Comparison of ENCODE assay signal across 21 mouse cellular contexts in genomic region chr13:110006106-110006781, GRCm38 (mm10).
DNase-seq lines count a peak whose midpoint lies in the region; ATAC-seq and TF ChIP-seq lines count a peak whose summit lies in the region.
"Had no signal": no experiment of that assay in that cellular context is flagged by ENCODE, and none has a peak within 500 bp of the region (broad histone marks: within the 10 kb centered on the region; RNA-seq: fewer than 3 reads in every experiment).

No protein-coding gene starts in this region.

- H3K4me3 ChIP-seq in heart, embryonic 14.5 days (ENCODE audit: control insufficient read depth in 1 of 2, insufficient read depth in 1 of 2, low read depth in 1 of 2, low read length in 2 of 2), result no peak overlapping the region
- H3K4me3 ChIP-seq in E14TG2a.4 (replicated peaks; ENCODE audit: low read length), result peak overlapping the region; percentile 67
- no peak overlapping the region for H3K4me3 ChIP-seq in intestine, postnatal 0 days (ENCODE audit: low read depth, low read length)
- H3K4me3 ChIP-seq: erythroblast, embryonic 14.5 days; hindbrain, embryonic 10.5 days; limb, embryonic 15.5 days had no signal

- peaks cover 0 to 3% of the 10 kb centered on the region in 2 experiments; a peak in 1 of 4 replicates for H3K4me1 ChIP-seq in heart, embryonic 14.5 days (ENCODE audit: control insufficient read depth in 2 of 2, insufficient read depth in 2 of 2, low read length in 2 of 2)
- H3K4me1 ChIP-seq in E14TG2a.4 (replicated peaks; ENCODE audit: low read depth, low read length), result peaks cover 9% of the 10 kb centered on the region
- no peaks in the 10 kb centered on the region for H3K4me1 ChIP-seq in intestine, postnatal 0 days (replicated peaks; ENCODE audit: control insufficient read depth, insufficient read depth, low read length)

- H3K9ac ChIP-seq in heart, embryonic 14.5 days (ENCODE audit: low read length), result no peak overlapping the region
- no peak overlapping the region for H3K9ac ChIP-seq in intestine, postnatal 0 days (ENCODE audit: low read depth, low read length)
- H3K9ac ChIP-seq: forebrain, postnatal 0 days; limb, embryonic 15.5 days had no signal

- TF ChIP-seq CTCF in E14TG2a.4 (conservative IDR thresholded peaks at IDR 0.05; ENCODE audit: low read length), result no peak
- no peak for TF ChIP-seq CTCF in intestine, postnatal 0 days (IDR thresholded peaks at IDR 0.05; ENCODE audit: low read depth)

- no peak for ATAC-seq in heart, embryonic 14.5 days (ENCODE audit: insufficient number of reproducible peaks, insufficient read depth, low FRiP score, low read depth)
- 0 out of 2 replicates have a peak, but pooled peaks have one; percentile 25 for ATAC-seq in intestine, postnatal 0 days
- ATAC-seq: activated CD4-positive, CD25-positive, alpha-beta regulatory T cell, adult 4 months; forebrain, postnatal 0 days had no signal

- no peak overlapping the region for H3K27ac ChIP-seq in heart, embryonic 14.5 days (replicated peaks in 1 of 2; ENCODE audit: control insufficient read depth in 1 of 2, insufficient read depth in 1 of 2, low read depth in 2 of 2, low read length in 2 of 2)
- H3K27ac ChIP-seq in intestine, postnatal 0 days (ENCODE audit: low read depth, low read length), result no peak overlapping the region
- H3K27ac ChIP-seq: hindbrain, embryonic 10.5 days; limb, embryonic 15.5 days; stomach, postnatal 0 days had no signal

- no peaks in the 10 kb centered on the region for H3K9me3 ChIP-seq in heart, embryonic 14.5 days (ENCODE audit: control insufficient read depth, low read length)
- no peaks in the 10 kb centered on the region for H3K9me3 ChIP-seq in E14TG2a.4 (ENCODE audit: low read length)
- H3K9me3 ChIP-seq in intestine, postnatal 0 days (ENCODE audit: control insufficient read depth), result no peaks in the 10 kb centered on the region
- H3K9me3 ChIP-seq: hindbrain, embryonic 10.5 days; limb, embryonic 15.5 days had no signal

- intact Hi-C loops in left cerebral cortex, postnatal 4 days (cut with DNase I), result no loop called here

- H3K36me3 ChIP-seq in heart, embryonic 14.5 days (ENCODE audit: control insufficient read depth, insufficient read depth, low read length), result no peaks in the 10 kb centered on the region
- H3K36me3 ChIP-seq in E14TG2a.4 (ENCODE audit: insufficient read depth, low read length), result no peaks in the 10 kb centered on the region
- H3K36me3 ChIP-seq in intestine, postnatal 0 days (ENCODE audit: control insufficient read depth, insufficient read depth), result no peaks in the 10 kb centered on the region
- H3K36me3 ChIP-seq: hindbrain, embryonic 10.5 days; limb, embryonic 15.5 days had no signal

- 0 out of 2 replicates have a peak, but pooled peaks cover 6% of the 10 kb centered on the region for H3K27me3 ChIP-seq in heart, embryonic 14.5 days (ENCODE audit: control insufficient read depth, insufficient read depth, low read length)
- H3K27me3 ChIP-seq in E14TG2a.4 (ENCODE audit: insufficient read depth, low read length), result peaks cover 48% of the 10 kb centered on the region
- peaks cover 6% of the 10 kb centered on the region; the same call in 1 of the 2 replicates for H3K27me3 ChIP-seq in intestine, postnatal 0 days (replicated peaks; ENCODE audit: control insufficient read depth, insufficient read depth, low read length)
- H3K27me3 ChIP-seq: limb, embryonic 15.5 days had no signal

- 22% methylated on average over 21 of the region's 21 CpGs for WGBS in heart, embryonic 14.5 days
- 22% methylated on average over 21 of the region's 21 CpGs for WGBS in intestine, postnatal 0 days

- H3K4me2 ChIP-seq in heart, embryonic 14.5 days (ENCODE audit: low read length), result peak overlapping the region; percentile 39
- H3K4me2 ChIP-seq in intestine, postnatal 0 days (replicated peaks; ENCODE audit: low read depth), result no peak overlapping the region; the same call in 1 of the 2 replicates
- H3K4me2 ChIP-seq: limb, embryonic 15.5 days had no signal

- no peak for DNase-seq in heart, adult 11 months
- DNase-seq in R1 (ENCODE audit: low read depth, low spot score), result peak; percentile 35
- DNase-seq in left cerebral cortex, adult 9 months (ENCODE audit: low spot score in 2 of 2), result no peak
- no peak for DNase-seq in left cerebral cortex, postnatal 4 days
- no peak for DNase-seq in frontal cortex, postnatal 14 days (ENCODE audit: low spot score in 2 of 2)
- DNase-seq: adrenal gland, postnatal 36 days; cerebellum, adult 9-10 months; forebrain, postnatal 0 days; gastrocnemius, postnatal 14 days; layer of hippocampus, adult 9-11 months; lung, adult 18-20 months; midbrain, embryonic 14.5 days; thymus, postnatal 14 days had no signal
